Mouse (Mus musculus): ENCODE data around the gene Gabbr2.

DNA sequence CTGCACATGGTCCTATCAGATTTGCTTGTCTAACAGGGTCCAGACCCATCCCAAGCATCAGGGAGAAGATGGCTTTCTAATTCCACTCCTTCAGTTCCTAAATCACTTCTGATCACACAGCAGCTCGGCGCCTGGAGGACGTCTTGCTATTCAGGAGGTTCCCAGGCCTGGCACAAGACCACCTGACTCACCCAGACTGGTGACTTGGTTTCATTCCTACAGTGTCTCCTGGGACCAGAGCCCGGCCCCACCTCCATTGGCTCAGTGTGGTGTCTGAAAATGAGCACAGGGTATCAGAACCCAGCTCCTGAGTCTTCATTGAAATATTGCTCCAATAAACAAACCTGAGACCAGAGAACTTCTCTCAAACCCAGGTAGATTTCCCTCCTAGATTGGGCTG is 9.6 kb downstream of the Gabbr2 start:
- TF ChIP-seq POLR2A (IDR thresholded peaks at IDR 0.05; ENCODE audit: control insufficient read depth, low read depth, low read length) (no peak), CTCF (IDR thresholded peaks at IDR 0.05; ENCODE audit: control insufficient read depth, insufficient read depth, insufficient replicate concordance, low read depth, low read length) (no peak)

Data from testis, adult 2 months (tissue).